Mouse (Mus musculus) liver, embryonic 14.5 days (tissue): ENCODE data around the gene Edaradd.

Experiments
- CTCF ChIP-seq: IDR thresholded peaks from 2 replicates; pipeline ENCODE4 v1.5.1; 2016; ENCODE audit warnings: antibody characterized with exemption, low read depth, control low read depth
- EP300 ChIP-seq: IDR thresholded peaks from 2 replicates; pipeline ENCODE4 v1.6.1; 2016; ENCODE audit warnings: antibody characterized with exemption, low read depth

DNA sequence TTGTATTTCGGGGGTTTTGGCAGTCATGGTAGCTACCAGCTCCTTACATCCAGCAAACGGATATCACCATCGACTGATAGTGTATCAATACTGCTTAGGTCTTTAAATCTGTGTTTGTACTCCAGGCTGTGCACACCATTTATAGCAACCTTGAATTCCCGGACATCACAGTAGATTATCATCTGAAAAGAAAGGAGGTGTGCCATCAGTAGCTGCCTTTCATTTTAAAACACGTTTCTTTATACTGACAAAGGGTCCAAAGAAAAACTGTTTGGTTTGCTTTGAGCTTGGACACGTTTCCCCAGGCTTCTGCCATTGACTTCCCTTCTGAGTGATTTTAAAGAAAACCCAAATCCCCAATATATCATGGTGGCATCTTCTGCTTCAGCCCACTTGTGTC is 79.4 kb downstream of the Edaradd start:
- TF ChIP-seq EP300 (no peak), CTCF (no peak)
